Mouse (Mus musculus): ENCODE results near the gene Prkca.
"Not testable (repeated sequence)": the region's sequence is repeated elsewhere in the genome, so short reads cannot be mapped to it uniquely, and the experiment has no call there.

Prkca gene

GRCm38 (mm10) chr11:108098306-108098705, 245.4 kb downstream of the Prkca start:
- DNase-seq, result no peak

DNA sequence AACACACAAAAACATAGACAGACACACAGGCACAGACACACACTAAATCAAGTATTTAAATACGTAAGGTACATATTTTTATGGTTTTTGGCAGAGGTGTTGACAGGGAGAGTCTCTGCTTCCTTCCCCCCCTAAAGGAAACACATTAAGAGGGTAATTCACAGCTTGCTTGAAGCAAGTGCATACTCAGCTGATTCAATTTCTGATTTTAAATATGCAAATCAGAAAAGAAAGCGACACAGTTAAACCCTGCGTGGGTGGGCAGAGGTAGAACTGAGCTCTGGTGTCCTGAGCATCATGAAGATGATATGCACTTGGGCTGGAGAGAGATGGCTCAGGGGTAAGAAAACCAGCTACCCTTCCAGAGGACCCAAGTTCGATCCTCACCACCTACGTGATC, 248.9 kb downstream of the Prkca start:
- DNase-seq, result no peak

DNA sequence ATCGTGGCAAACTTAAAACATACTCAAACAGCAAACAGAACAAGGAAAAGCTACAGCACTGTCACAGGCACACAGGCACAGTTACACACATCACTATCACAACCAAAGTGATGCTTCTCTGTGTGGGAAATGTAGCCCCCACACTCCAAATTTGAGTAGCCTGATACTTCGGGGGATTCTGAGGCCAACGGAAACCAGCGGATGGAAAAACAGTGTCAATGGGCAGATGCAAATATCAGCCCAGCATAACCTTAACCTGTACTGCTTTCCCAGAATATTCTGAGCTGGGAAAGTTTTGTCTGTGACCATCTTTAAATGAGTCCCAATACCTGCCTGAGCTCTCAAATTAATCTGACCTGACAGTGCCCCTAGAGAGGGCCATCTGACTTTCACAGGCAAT, 250.5 kb downstream of the Prkca start:
- no peak for DNase-seq

DNA sequence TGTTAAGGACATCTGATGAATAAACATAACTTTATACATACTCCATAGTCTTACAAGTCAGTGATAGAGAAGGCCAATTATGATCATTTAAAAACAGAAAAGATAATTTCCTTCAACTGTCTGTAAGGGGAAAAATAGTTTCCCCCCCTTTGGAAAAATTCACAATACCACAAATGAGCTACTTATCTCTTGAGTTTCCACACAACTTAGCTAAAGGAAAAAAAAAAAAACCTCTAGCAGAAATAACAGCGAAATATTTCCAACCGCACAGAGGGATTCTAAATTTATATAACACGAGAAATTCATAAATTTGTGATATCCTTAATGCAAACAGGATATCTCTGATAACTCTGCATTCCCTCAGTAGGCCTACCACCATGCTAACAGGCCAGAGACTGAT, 252.5 kb downstream of the Prkca start:
- DNase-seq, result no peak

DNA sequence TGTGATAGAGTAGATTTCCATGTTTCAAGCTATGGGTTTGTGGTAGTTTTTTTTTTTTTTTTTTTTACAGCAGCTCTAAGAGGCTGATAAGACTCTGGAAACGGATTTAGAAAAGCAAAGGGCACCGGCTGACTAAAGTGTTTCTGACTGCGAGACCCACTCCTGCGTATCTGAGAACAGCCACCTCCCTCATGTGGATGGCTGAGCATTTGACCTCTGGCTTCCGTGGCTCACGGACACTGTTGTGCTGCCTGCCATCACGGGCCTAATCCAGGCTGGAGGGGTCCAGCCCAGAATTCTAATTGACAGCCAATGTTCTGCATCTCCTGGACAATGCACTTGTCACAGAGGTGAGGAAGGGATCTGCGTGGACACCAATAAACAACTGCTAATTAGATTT, 253.0 kb downstream of the Prkca start:
- DNase-seq, result no peak

GRCm38 (mm10) chr11:108088063-108088462, 255.7 kb downstream of the Prkca start:
- no peak for DNase-seq

DNA sequence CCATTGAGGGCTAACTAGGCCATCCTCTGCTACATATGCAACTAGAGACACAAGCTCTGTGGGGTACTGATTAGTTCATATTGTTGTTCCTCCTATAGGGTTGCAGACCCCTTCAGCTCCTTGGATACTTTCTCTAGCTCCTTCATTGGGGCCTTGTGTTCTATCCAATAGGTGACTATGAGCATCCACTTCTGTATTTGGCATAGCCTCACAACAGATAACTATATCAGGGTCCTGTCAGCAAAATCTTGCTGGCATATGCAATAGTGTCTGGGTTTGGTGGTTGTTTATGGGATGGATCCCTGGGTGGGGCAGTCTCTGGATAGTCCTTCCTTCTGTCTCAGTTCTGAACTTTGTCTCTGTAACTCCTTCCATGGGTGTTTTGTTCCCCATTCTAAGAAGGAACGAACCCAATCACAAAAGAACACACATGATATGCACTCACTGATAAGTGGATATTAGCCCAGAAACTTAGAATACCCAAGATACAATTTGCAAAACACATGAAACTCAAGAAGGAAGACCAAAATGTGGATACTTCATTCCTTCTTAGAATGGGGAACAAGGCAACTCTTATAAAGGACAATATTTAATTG, 256.5 kb downstream of the Prkca start:
- DNase-seq, result not testable (repeated sequence)

DNA sequence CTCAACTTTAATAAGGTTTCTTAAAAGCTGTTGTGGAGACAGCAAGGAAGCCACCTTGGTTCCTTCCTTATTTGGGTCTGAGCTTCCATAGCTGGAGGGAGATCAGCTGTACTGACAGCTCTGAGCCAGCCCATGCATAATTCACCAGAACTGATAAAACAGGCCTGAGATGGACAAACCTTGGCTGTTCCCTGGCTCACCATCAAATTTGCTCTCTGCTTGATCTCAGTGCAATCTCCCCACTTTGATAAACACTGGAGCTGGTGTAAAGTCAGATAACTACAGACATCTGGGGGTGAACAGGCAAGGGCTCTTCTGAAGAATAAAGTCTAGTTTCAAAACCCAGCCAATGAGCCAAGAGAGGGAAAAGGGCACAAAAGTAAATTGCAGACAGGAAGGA, 261.1 kb downstream of the Prkca start:
- DNase-seq, result no peak

- no peak for DNase-seq
Observed at GRCm38 (mm10) chr11:108079946-108080650, 263.6 kb downstream of the Prkca start.

- no peak for DNase-seq
Observed at GRCm38 (mm10) chr11:108079454-108079853, 264.3 kb downstream of the Prkca start.

- no peak for DNase-seq
Observed at GRCm38 (mm10) chr11:108077514-108077913, 266.2 kb downstream of the Prkca start.

DNA sequence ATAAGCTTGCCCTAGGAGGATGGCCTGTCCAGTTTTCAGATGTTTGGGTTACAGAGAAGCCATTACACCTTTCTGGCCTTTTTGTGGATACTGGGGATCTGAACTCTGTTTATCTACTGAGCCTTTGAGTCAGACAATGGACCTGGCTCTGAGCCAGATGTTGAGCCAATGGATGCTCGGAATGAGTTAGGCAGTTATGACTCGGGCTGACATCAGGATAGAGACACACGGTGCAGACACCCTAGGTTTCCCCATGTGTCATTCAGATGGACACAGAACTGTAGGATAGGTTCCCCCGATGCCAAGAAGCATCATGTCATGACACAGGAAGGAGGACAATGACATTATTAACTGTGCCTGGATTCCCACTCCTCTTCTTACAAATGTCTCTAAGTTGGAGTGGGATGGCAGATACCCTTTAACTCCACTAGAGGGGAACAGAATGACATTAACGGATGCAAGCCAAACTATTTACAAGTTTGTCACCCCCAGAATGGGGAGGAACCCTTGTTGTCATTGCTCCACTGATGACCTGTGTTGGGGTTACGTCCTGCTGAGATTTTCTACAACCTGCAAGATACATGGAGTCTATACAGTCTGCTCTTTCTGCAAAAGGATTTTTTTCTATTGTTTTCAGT, 271.0 kb downstream of the Prkca start:
- no peak for DNase-seq

DNA sequence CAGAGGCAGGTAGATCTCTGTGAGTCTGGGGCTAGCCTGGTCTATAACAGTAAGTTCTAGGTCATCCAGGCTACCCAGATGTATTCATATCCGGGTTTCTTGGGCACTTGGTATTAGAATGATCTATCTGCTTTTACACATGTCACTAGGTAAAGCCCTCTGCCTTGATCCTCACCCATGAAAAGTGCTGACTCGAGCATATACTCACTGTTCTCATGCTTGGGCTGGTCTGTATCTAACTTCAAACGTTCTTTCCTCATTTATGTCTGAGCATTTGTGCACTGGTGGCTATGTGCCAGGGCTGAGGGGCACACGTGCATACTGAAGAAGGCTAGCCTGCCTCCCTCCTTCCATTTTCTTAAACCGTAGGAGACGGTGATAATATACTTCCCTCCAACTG, 272.5 kb downstream of the Prkca start:
- DNase-seq, result no peak

- no peak for DNase-seq
Observed at GRCm38 (mm10) chr11:108070038-108070437, 273.7 kb downstream of the Prkca start.

DNA sequence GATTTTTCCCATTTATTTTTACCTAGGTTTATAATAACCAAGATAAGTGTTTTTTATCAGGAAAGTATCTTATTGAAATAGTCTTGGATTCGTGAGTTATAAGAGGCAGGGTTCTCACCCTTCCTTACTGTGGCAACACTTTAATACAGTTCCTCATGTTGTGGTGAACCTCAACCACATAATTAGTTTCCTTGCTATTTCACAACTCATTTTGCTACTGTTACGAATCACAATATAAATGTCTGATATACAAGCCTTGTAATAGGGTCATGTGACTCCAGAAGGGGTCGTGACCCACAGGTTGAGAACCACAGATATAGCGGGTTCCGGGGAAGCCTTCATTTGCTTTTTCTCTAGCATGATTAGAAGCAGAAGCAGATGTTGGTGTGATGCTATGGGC, 275.3 kb downstream of the Prkca start:
- DNase-seq, result no peak

- no peak for DNase-seq
Observed at GRCm38 (mm10) chr11:108067161-108067560, 276.6 kb downstream of the Prkca start.

- DNase-seq, result peak; percentile 21
Observed at GRCm38 (mm10) chr11:108064401-108064800, 279.3 kb downstream of the Prkca start.

DNA sequence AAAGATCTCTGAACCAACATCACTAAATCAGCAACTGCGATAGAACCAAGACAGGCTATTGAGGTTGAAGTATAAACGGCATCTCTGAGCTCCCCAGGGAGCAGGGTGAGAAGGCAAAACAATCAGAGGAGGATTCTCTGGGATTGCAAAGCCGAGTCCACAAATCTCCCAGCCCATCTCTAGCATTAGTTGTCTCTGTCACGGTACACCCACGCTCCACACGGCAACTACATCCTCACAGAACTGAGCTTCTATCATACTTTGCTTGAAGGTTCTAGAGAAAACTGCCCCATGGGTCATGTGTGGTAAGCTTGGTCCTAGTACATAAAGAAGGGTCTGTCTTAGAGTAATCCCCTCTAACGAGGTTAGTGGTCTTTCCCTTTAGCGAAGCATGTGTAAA, 280.6 kb downstream of the Prkca start:
- peak; percentile 26 for DNase-seq

DNA sequence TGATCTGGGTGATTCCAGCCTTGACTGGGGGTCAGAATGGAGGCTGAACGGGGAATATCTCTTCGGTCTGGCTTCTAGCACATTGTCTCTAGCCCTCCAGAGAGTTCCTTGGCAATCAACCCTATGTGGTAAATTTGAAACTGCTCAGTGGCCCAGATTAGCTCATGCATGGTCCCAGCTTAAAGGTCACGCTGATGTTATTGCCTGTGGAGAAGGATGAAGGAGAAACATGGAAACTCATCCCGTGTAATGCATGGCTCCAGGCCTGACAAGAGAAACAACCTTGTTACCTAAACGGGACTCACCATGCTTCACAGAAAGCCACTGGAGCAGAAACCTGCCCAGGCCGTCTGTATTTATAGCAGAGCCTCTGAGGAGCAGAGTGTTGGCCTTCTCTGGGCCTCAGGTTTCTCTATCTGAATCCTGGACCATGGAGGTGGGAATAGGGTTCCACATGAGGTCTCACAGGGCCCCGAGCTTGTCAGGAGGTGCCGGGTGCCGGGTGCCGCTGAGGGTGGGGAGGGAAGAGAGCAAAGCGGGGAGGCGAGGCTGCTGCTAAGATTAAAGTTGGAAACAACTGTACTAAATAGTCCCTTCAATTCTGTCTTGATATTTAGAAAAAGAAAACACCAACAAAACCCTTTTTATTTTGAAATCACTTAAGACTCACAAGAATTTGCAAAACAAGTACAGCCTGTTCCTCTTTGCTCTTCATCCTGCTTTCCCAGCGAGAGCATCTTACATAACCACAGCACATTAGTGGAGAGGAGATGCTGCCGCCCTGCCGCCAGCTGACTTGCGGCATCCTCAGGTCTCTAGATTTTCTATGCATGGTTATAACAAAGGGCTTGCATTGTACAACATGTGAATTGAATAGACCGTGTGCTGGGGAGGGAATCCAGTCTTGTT, 281.9 kb downstream of the Prkca start:
- DNase-seq, result peak; percentile 58

DNA sequence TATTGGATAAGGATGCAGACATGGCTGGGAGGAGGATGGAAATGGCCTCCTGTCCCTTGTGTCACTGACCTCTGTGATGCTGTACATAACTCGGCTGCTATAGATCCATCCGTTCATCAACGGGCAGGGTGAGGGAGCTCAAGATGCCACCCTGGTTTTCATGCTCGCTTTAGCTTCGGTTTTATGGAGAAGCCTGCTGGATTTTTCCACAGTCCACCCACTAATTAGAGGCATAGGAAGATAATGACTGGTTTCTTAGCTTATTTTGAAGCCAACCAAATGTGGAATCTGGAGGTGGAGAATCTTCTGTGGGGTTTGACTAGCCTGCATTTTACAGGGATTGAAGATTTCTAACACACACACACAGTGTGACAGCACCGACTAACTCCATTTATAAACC, 286.6 kb downstream of the Prkca start:
- no peak for DNase-seq

- DNase-seq, result no peak
Observed at GRCm38 (mm10) chr11:108054647-108055046, 289.1 kb downstream of the Prkca start.

DNA sequence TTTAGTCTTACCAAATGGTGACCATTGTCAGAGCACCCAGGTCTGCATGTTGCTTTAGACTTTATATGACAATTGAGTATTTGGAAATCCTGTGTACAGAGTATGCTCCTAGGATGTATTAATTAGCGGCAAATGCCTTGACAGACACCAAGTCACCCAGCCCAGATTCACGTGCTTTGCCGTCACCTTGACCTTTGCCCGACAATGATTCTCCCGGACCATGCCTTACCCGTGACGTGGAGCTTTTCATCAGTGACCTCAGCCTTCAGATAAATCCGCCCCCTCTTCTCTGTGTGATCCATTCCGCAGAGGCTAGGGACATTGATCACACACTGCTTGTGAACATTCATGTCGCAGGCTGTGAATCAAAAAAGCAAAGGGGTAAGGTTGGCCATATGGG, 290.0 kb downstream of the Prkca start:
- DNase-seq, result no peak

DNA sequence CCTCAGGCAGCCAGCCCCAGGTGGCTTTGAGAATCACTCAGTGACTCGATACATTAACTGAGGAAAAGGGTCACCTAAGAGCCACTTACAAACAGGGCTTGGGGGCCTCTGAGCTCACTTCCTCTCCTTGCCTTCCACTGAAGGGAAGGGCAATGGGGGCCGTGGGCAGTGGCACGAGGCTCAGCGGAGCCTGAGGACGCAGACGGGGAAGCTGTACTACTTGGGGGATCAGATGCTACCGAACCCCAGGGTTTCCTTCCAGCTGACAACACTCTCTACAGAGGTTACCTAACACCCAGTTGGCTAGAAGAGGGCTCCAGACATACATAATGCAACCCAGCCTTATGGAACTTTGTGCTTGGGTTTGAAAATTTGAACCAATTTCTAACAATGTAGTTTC, 302.1 kb downstream of the Prkca start:
- DNase-seq, result no peak
